8 mouse cellular contexts compared by ENCODE assay signal in genomic region chr9:90269011-90269681, GRCm38 (mm10). TPM values are rescaled to one million over a fixed set of nuclear protein-coding genes. Genes with fewer than 3 reads are reported as not detected.
DNase-seq lines count a peak whose midpoint lies in the region; ATAC-seq lines count a peak whose summit lies in the region.

No protein-coding gene starts in this region.

- peaks cover 25% of the 10 kb centered on the region for H3K4me1 ChIP-seq in heart, embryonic 15.5 days (replicated peaks)
- H3K4me1 ChIP-seq in kidney, embryonic 15.5 days = peaks cover 23% of the 10 kb centered on the region
- peaks cover 10% of the 10 kb centered on the region for H3K4me1 ChIP-seq in neural tube, embryonic 14.5 days (ENCODE audit: control insufficient read depth, insufficient read depth, low read length)

- H3K4me2 ChIP-seq in heart, embryonic 15.5 days = peak overlapping the region; percentile 90
- H3K4me2 ChIP-seq in kidney, embryonic 15.5 days = peak overlapping the region; percentile 85
- H3K4me2 ChIP-seq in neural tube, embryonic 14.5 days (ENCODE audit: low read depth, low read length) = peak overlapping the region; percentile 90

- peak overlapping the region; percentile 81 for H3K9ac ChIP-seq in heart, embryonic 15.5 days
- H3K9ac ChIP-seq in kidney, embryonic 15.5 days = peak overlapping the region; percentile 68
- H3K9ac ChIP-seq in neural tube, embryonic 14.5 days (replicated peaks; ENCODE audit: low read depth, low read length) = peak overlapping the region; percentile 85; the same call in 1 of the 2 replicates

- DNase-seq in adrenal gland, postnatal 14 days = peak; percentile 76
- DNase-seq in lung, adult 18-20 months = peak; percentile 76 to 81
- DNase-seq in spleen, adult 18-20 months = no peak

- H3K4me3 ChIP-seq in heart, embryonic 15.5 days = peak overlapping the region; percentile 82
- peak overlapping the region; percentile 88 for H3K4me3 ChIP-seq in kidney, embryonic 15.5 days (replicated peaks)
- peak overlapping the region; percentile 74 for H3K4me3 ChIP-seq in neural tube, embryonic 14.5 days (ENCODE audit: low read depth, low read length)

- H3K9me3 ChIP-seq in heart, embryonic 15.5 days (replicated peaks) = no peaks in the 10 kb centered on the region
- H3K9me3 ChIP-seq in kidney, embryonic 15.5 days (replicated peaks) = no peaks in the 10 kb centered on the region
- H3K9me3 ChIP-seq in neural tube, embryonic 14.5 days (ENCODE audit: control insufficient read depth, low read length) = no peaks in the 10 kb centered on the region

- 22% methylated on average over 7 of the region's 7 CpGs for WGBS in heart, embryonic 15.5 days
- 24% methylated on average over 7 of the region's 7 CpGs for WGBS in kidney, embryonic 15.5 days
- 37% methylated on average over 7 of the region's 7 CpGs for WGBS in neural tube, embryonic 14.5 days

- no peaks in the 10 kb centered on the region for H3K27me3 ChIP-seq in heart, embryonic 15.5 days
- no peaks in the 10 kb centered on the region for H3K27me3 ChIP-seq in kidney, embryonic 15.5 days
- peaks cover 2% of the 10 kb centered on the region; the same call in 1 of the 2 replicates for H3K27me3 ChIP-seq in neural tube, embryonic 14.5 days (ENCODE audit: control insufficient read depth, insufficient read depth, low read length)

- peak; percentile 40 for ATAC-seq in CD4-positive, CD25-positive, alpha-beta regulatory T cell, adult 4 months
- peak; percentile 49 for ATAC-seq in erythroid progenitor cell, adult 5-6 weeks (replicated peaks; ENCODE audit: low FRiP score, poor library complexity, severe bottlenecking)
- ATAC-seq in heart, embryonic 15.5 days (replicated peaks; ENCODE audit: insufficient number of reproducible peaks, insufficient read depth, low FRiP score, low read depth) = peak; percentile 33; the same call in 1 of the 2 replicates
- ATAC-seq in kidney, embryonic 15.5 days (replicated peaks; ENCODE audit: low FRiP score) = peak; percentile 75
- ATAC-seq in neural tube, embryonic 14.5 days (ENCODE audit: low read depth) = peak; percentile 14; the same call in 1 of the 2 replicates

- peak overlapping the region; percentile 78 for H3K27ac ChIP-seq in heart, embryonic 15.5 days
- H3K27ac ChIP-seq in kidney, embryonic 15.5 days = peak overlapping the region; percentile 85
- H3K27ac ChIP-seq in neural tube, embryonic 14.5 days (ENCODE audit: low read depth, low read length) = peak overlapping the region; percentile 34; the same call in 1 of the 2 replicates

- H3K36me3 ChIP-seq in heart, embryonic 15.5 days = no peaks in the 10 kb centered on the region
- no peaks in the 10 kb centered on the region for H3K36me3 ChIP-seq in kidney, embryonic 15.5 days
- no peaks in the 10 kb centered on the region for H3K36me3 ChIP-seq in neural tube, embryonic 14.5 days (ENCODE audit: control insufficient read depth, insufficient read depth, low read length)

RNA-seq across cellular contexts. Expression of gene Tbc1d2b, which starts 1.5 kb away (rescaled TPM):
- polyA plus RNA-seq in CD4-positive, CD25-positive, alpha-beta regulatory T cell, adult 4 months (2017; shearing (Covaris generic)) = 10 to 100 TPM; 11.3 to 12.1 TPM
- total RNA-seq in adrenal gland, postnatal 14 days (2021) = 25.5 and 30.2 TPM in 2 replicates
- 54.4 and 68.7 TPM in 2 replicates for total RNA-seq in erythroid progenitor cell, adult 5-6 weeks (2015; ENCODE audit: low replicate concordance)
- 37.4 and 44.0 TPM in 2 replicates for total RNA-seq in erythroid progenitor cell, adult 5-6 weeks (2017; ENCODE audit: low replicate concordance)
- polyA plus RNA-seq in heart, embryonic 15.5 days (2015; fragmentation: Nextera tagmentation; extraction: Ambion mirVana) = 5.4 and 9.7 TPM in 2 replicates
- polyA plus RNA-seq in kidney, embryonic 15.5 days (2015; fragmentation: Nextera tagmentation; extraction: Ambion mirVana) = 12.4 and 12.7 TPM in 2 replicates
- 5.8 and 8.3 TPM in 2 replicates for polyA plus RNA-seq in neural tube, embryonic 14.5 days (2014; fragmentation: Nextera tagmentation; extraction: Ambion mirVana)

Comparison
In these comparisons a context has a peak if more than half of its experiments do, and no peak if none do; other contexts are left out.
1. ATAC-seq: peak in every context shown above with its lines; median percentile 75 in kidney, embryonic 15.5 days; 49 in erythroid progenitor cell, adult 5-6 weeks; 40 in CD4-positive, CD25-positive, alpha-beta regulatory T cell, adult 4 months; 33 in heart, embryonic 15.5 days; 14 in neural tube, embryonic 14.5 days.
2. DNase-seq: peak in adrenal gland, postnatal 14 days (single experiment) and lung, adult 18-20 months (2 of 2); none in spleen, adult 18-20 months (0 of 2).
3. H3K27ac ChIP-seq: peak in every context shown above with its lines; median percentile 85 in kidney, embryonic 15.5 days; 78 in heart, embryonic 15.5 days; 34 in neural tube, embryonic 14.5 days.
4. Peak in every context shown above with its lines, with median percentiles within 50 percentile points of each other: H3K4me2 ChIP-seq, H3K4me3 ChIP-seq and H3K9ac ChIP-seq.